Mouse (Mus musculus) cerebellum, adult 8-10 months (tissue): ENCODE data around the gene Bcl11a.
"Not testable (repeated sequence)": the region's sequence is repeated elsewhere in the genome, so short reads cannot be mapped to it uniquely, and the experiment has no call there.

Experiments used
- DNase-seq: peaks from one replicate; pipeline ENCODE4 v3.0.0; 2022

The Bcl11a gene

DNA sequence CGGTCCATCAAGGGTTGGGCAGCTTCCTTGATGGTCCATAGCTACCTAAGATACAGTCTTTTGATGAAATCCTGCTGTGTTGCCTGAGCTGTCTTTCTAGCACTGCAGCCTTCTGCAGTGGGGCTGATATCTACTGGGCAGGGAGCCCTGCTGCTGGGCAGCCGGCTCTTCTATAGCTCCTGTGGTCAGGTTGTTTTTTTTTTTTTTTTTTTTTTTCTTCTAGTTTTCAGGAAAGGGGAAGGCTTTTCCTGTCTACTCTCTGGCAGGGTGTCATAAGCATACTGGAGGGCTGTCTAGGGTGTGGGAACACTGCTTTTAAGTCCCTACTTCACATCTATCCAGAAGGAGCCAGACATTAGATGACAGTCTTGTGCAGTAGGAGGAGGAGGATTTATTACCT lies 24.5 kb downstream of the Bcl11a start:
- no peak for DNase-seq

DNA sequence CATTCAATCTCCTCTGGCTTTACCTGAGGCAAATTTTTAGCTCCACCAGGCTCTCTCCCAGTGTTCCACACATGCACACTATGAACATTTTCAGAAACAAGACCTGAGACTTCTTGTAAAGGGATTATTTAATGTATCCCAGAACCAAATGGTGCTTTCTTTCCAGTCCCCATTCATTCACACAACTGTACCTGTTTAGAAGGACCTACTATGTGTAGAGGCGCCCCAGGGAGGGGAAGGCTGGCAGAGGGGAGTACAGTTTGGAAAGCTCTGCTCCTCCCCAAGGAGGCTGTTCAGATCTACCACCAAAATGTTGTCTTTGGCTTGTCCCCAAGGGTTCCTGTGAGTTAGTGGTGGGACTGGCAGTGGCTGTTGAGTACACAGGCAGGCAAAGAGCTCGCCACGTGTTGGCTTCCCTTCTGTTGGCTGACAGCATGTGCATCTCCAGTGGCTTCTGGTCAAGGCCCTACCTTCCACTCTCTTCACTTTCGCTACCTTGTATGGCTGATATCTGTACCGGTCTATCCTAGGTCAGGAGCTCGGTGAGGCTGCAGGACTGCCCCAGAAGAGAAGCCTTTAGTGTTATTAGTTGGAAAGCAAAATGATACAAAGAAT lies 25.4 kb downstream of the Bcl11a start:
- no peak for DNase-seq

DNA sequence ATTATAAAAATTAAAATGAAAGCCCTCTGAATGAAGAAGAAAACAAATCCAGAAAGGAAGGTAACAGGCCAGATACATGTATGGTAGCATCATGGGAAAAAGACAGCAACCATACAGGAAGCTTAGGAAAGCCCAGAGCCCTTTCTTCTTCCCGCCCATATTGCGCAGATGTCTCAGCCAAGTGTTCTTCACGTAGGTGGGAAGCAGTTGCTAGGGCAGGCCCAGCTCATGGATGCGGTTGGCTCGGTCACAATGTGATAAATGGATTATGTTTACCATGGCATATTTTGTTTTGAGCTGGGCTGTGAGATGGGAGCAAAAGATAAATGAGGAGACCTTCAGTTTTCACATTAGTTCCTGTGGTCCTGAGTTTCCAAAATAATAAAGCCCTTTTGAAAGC lies 29.6 kb downstream of the Bcl11a start:
- DNase-seq = no peak

DNA sequence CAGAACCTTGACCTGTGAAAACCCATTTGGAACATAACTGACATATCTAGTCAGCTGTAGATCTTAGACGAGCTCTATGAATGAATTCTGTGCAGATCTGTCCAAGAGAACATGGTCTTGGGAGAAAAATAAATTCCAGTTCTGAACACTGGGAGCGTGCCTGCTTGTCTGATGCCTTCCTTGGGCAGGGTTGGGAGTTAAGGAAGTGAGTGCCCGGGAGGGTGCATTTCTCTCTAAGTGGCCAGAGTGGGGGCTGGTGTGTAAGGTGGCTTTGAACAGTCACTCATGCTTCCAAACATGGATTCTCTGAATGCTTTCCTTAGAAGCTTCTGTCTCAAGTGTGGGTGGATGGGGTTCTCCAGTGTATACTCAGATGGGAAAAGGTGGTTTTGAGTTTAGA lies 31.1 kb downstream of the Bcl11a start:
- no peak for DNase-seq

DNA sequence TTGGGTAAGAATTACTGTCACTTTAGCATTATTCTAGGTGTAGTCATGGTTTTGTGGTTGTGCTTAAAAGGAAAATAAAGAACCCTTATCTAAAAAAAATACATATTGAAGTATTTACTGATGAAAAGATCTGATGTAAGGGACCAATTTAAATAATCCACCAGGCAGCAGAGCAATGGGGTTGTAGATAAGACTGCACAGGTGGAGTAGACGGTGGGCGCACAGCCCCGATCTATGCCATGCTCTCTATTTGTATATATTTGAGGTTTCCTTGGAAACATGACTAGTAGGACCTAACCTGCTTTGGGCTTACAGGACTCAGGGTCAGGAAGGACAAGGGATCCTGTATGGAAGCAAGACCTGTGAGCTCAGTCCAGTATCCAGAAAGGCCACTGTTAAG lies 31.5 kb downstream of the Bcl11a start:
- no peak for DNase-seq

DNA sequence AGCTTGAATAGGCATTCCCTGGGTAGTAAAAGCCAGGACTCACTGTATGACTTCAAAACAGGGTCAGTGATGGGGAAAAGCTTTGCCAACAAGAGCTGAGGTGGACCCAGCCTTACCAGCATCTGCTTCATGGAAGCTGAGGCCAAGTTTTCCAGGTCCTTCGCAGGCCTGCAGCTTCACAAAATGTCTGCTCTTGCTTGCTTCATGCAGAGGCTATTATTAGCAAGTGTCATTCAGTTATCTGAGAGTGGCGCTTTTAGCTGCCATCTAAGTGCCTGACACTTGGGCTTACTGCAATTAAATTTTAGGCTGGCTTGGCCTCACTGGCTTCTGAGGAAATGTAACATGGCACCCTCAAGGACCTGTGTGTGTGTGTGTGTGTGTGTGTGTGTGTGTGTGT lies 32.3 kb downstream of the Bcl11a start:
- DNase-seq = no peak

DNA sequence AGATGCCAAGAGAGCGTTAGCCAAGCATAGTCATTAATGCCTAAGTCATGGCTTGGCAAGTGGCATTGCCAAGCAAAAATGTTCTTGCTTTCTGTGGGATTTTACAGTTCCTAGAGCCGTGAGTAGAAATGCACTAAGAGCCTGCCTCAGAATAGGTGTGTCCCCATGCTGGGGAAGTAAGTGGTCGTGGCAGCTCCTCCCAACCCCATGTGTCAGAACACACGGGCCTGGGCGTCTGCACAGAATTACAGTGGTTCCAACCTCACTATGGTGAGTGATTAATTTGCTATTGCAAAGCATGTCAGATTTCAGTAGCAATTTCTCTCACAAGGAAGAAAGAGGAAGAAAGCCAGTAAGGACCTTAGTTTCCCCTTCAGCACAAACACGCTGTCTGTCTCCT lies 33.9 kb downstream of the Bcl11a start:
- no peak for DNase-seq

DNA sequence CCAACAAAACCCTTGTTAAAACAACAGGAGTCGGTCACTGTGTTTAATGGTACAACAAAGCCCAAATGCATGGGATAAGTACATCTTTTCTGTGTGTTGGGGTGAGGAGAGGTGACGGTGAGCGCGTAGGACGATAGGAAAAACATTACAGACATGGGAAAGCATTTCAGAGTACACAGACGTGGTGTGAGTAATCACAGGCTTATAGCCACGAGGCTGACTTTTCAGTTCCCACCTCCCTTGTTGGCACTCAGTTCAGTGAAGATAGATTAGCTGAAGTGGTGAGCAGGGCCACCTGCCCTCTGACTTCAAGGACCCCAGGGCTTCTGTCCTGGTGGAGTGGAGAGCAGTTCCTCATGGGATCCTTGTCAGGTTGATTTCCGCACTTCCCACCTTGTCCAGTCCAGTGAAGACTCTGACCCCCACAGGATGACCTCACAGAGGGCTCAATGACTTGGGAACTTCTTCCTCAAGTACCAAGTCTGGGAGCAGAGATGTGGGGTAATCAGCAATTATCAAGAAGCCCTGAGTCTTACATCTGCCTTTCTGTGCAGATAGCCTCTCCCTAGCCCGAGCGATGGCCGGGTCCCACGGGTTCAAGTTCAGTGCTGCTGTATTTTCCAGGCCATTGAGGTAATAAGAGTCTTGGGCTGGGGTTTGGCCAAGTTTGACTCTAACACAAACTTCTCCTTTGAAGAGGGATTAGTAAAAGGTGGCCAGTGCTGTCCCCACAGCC lies 37.3 kb downstream of the Bcl11a start:
- DNase-seq = no peak

DNA sequence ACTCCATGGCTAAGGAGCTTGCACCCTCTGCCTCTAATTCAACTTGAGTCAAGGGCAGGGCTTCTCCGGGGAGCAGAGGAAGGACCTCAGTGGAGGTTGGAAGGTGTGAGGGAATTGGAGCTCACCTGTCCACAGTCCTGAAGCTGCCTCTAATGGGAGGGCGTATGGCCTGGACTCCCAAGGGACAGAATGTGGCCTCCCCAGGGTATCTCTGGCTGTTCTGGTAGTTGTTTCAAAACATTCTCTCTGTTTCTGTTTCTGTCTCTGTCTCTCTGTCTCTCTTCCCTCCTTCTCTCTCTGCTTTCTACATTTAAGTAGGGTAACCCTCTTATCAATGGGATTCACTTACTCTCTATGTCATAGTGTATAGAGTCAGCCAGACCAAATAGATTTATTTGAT lies 38.2 kb downstream of the Bcl11a start:
- DNase-seq = no peak

DNA sequence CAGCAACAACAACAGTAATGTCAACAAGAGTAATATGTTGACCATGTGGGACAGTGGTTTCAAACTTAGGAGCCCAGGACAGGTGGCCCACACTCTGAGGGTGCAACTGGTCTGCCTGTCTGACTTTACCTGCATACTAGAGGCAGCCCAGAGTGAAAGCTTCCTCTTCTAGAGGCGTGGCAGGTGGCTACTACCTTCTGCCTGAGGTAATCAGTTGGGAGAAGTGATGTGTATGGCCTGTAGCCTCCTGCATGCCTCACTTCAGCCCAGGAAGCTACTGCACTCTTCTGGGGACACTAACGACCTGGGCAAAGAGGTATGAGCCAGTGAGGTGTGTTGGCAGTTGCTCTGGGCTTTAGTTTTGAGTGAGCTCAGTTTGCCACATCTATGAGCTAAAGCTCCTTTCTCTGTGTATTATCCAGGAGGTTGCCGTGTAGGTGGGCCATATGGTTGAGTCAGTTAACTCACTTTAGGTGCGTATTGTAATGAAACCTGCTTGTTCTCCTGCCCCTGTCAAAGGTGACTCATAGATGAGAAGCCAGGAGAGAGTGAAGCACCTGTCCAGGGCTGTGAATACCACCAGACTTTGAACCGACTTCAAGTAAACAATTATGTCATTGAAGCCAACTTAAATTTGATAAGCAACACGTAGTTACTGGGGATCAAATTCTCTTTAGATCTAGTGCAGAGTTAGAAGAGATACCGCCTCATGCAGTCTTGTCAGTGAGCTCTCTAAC lies 38.9 kb downstream of the Bcl11a start:
- DNase-seq = no peak

DNA sequence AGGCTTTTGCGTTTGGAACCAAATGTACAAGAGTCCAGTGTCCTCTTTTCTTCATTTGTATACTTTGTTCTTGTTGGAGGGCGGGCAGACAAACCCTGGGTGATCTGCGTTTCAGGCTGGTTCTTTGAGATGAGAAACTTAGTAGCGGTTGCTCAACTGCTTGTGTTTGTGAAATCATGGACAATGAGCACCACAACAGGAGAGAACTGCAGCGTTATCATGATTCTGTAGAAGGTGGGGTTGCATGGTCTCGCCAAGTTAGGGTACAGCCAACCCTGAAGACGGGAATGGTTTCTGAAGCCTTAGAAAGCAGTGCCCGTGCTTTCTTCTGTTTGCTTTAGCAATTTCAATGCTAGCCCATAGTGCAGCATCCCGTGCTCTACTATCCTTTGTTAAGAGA lies 43.3 kb downstream of the Bcl11a start:
- no peak for DNase-seq

DNA sequence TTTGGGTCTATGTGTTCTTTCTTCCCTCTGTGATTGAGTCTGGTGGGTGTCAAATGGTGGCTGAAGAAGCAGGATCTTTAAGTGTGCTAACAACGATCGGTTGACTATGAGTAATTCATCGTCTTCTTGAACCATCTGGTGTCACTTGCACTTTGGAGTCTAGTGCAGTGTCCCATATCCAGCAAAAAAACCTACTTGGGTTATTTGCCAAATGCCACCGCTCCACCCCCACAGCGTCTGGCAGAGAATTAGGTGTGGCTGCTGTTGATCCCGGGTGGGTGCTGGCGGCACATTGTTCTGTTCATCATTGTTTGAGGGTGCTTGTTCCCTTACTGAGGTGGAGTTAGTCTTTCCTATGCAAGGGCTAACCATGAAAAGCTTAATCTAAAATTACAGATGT lies 45.0 kb downstream of the Bcl11a start:
- no peak for DNase-seq

DNA sequence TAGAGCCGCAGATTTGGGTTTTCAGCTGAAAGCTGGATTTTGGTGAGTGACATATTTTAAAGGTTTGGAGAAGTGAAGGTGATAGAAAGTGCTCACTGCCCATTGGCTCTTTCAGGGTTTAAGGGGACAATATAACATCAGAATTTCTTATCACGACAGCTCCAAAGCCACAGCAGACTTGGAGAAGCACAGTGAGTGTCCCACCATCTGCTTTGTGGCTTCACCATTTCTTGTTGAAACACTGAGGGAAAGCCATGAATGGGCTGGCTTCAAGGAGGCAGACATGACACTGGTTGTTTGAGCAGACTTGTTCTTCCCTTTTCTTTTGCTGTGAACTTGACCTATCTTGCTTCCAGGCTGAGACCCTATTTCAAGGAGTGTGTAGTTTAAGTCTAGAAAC lies 46.1 kb downstream of the Bcl11a start:
- DNase-seq = no peak

DNA sequence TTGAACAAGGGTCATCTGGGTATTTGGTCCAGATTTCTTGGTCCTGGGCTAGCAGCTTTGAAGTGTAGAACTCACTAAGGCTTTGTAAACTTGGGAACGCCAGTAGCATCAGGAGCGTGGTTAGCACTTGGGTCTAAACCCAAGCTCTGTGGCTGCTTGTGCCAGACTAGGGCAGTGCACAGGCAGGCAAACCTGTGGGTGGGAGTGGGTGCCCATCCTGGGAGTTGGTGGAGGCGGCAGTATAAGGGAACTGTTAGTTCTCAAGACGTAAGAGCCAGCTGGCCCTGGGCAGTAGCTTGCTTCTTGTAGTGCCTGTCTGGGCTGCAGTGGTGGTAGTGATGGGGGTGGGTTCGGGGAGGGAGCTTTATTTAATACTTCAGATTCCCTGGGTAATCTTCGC lies 47.2 kb downstream of the Bcl11a start:
- DNase-seq = no peak

DNA sequence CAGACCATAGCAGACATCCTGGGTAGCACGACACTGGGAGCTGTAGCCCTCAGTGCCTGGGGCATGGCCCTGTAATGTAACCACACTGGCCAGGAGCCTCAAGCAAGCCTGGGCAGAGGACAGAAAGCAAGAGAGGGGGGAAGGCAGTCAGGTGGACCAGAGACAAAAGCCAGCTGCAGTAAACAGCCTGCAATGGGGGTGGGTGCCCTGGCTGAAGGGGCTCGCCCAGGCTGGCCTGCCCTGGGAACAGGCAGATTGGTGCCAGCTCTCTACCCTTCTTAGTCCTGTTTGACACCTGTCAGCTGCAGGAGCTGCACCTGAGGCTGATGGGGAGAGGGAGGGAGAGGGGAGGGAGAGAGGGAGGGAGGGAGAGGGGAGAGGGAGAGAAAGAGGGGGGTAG lies 50.1 kb downstream of the Bcl11a start:
- DNase-seq = no peak

DNA sequence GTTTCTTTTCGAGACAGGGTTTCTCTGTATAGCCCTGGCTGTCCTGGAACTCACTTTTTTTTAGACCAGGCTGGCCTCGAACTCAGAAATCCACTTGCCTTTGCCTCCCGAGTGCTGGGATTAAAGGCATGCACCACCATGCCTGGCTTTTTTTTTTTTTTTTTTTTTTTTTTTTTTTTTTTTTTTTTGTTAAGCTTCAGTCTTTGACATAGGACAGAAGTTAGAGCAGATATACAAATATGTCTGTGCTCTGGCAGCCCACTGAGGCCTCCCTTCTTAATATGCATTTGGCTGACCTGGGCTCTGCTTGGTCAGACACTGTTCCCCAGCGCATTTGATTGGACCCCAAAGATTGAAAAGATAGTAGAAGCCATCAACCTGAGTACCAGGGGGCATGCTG lies 51.0 kb downstream of the Bcl11a start:
- DNase-seq = not testable (repeated sequence)

DNA sequence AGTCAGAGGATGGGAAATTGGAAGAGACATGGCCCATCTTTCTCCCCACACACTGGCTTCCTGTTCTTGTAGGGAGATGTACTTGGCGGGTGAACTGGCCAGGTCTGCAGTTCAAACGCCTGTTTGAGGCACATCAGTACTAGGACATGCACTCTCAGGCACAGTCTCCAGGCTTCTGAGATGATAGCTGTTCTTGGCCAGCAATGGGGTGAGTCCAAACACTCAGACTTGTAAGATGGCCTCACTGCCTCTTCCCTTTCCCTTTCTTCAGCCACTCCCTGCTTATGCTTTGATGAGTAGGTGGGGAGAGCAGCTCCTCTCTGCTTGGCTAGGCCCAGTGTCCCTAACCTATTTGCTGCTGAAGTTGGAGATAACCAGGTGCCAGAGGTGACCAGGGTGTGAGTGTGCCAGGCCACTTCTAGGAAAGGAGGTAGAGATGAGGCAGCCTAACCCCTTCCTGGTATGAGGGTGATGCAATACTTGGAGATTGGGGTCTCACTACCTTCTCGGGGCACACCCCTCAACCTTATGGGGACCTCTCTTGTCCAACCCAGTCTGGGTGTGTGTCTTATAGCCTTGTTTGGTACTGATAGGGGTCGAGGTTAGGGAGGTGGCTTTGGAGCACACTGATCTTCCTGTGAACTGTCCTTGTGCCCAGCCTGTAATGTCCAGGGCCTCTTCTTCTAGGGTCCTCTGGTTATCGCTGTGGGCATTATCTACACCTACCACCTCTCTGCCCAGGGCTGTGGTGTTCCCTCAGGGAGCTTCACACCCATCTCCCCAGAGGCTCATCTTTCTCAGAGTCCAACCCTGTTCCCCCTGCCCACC lies 51.7 kb downstream of the Bcl11a start:
- no peak for DNase-seq

DNA sequence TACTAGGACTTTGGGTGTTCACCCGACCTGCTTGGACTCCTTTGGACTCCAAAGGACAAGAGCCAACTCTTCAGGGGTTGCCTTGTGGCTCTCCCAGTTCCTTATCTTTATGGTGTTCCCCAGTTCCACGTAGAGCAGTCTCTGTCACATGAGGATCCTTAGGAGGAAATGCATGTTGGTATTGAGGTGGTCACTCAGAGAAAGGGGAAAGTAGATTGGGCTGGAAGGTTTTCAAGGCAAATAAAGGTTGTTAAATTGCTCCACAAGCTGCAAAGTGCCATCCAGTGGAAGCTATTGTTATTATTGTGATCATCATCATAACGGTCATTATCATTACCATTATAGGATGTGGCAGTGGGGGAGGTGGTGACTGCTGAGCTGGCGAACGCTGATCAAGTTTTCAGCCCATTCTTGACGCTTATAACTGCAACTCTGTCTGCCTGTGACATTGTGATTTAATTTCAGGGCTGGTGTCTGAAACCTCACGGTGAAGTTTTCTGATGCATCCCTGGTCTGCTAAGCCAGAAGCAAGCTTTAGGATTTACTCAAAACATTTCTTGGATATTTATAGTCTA lies 52.4 kb downstream of the Bcl11a start:
- no peak for DNase-seq

DNA sequence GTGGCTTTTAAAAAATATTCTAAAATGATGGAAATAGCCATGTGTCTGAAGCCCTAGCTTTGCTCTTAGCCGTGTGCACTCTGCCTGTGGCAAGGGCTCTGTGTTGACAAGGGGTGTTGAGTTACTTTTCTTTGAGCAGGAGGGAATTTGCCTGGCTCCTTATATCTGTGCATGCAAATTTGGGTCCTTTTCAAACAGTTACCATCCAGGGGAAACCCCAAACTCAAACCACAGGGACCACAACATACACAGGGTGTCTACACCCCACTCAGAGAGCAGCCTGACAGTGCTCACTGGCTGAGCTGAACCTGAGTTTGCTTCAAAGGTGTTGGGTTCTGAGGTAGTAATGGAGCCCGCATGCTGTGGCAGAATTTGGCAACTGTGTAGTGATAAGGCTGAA lies 54.0 kb downstream of the Bcl11a start:
- DNase-seq = no peak

DNA sequence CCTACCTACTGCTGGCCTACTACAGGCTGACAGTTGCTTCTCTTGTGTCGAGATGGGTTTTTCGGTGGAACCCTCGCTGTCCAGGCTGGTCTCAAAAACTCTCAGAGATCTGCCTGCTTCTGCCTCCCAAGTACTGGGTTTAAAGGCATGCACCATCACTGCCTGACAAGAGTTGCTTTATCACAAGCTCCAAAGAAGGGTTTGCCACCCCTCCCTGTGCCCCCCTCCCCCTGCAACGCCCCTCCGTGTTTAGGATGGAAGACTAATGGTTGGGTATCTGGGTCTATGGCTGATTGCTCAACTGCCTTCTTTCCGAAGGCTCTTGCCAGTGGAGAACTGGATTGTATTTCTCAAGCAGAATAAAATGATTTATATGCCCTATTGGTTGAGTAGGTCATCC lies 54.5 kb downstream of the Bcl11a start:
- DNase-seq = no peak

DNA sequence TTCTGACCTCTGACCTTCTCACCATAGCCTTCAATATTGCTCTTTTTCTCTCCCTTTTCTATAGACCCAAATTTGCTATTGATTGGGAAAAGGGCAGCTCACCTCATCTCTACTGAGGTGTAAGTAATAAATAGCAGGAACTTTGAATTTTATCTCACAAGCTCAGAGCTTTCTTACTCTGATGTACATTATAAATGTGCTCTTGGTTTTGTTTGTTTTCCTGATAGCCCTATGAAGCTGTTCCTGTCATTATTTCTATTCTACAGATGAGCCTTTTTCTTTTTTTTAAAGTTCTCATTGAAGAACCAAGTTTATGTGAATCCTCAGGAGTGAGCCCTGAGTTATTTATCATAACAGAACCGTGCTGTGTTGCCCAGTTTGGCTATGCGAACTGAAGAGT lies 55.0 kb downstream of the Bcl11a start:
- no peak for DNase-seq

DNA sequence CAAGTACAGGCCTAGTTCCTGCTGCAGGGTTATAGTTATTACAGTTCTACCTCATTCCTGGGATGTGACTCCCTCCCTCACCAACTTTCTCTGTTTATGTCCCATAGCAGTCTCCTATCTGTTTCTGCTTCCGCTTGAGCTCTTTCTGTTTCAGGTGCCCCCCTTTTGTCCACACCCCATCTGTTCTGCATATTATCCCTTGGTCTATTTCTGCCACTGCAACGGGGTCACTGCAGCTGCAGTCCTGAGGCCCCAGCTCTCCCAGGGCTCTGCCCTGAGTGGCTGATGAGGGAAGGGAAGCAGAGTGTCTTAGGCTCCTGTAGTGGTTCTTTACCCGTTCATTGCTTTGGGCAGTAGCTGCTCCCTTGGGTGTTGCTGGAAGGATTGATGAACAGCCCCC lies 55.6 kb downstream of the Bcl11a start:
- DNase-seq = no peak

DNA sequence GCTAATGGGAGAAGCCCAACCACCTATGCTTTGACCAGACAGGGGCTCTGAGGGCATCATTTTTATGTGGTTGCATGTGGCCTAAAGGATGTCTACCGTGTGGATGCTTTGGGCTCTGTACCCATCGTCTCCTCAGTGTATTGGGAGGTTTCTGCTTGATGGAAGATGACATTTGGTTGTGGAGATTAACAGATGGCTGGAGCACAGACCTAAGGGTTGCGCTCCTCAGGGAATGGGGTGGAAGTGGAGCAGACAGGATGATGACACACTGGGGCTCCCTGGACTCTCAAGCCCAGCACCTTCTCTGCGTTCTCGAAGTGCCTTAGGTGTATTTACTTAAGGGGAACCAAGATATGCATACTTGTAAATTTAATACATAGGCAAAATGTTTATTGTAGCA lies 56.1 kb downstream of the Bcl11a start:
- no peak for DNase-seq
